Mouse (Mus musculus) cortical plate, adult 2 months (tissue): ENCODE data around the gene Rock2.

Experiments used
- CTCF ChIP-seq: fragments of 200-500 bp; IDR thresholded peaks from 2 replicates; pipeline ENCODE4 v1.5.1; 2011; ENCODE audit warnings: mild to moderate bottlenecking, control low read depth, low read length; ENCODE audit not compliant: insufficient read depth; ENCODE audit errors: extremely low read depth
- POLR2A ChIP-seq: fragments of 200-500 bp; IDR thresholded peaks from 2 replicates; pipeline ENCODE4 v1.6.1; 2011; ENCODE audit warnings: mild to moderate bottlenecking, low read length, control low read depth; ENCODE audit not compliant: insufficient read depth; ENCODE audit errors: extremely low read depth

DNA sequence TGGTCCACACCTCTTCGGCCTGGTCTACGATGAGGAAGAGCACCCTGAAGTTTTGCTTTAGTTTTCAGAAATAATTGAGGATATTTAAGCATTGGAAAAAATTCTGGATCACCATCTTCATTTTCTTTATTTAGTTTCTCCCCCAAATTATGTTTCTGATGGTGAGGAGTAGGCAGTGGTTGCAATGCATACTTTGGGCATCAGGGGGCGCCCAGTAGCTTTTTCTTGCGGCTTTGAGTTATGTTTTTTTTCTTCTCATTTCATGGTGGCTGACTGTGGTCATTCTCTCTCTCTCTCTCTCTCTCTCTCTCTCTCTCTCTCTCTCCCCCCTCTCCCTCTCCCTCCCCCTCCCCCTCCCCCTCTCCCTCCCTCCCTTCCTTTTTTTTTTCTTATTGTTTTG is 123.8 kb downstream of the Rock2 start:
- TF ChIP-seq CTCF: peak; percentile 75
- no peak for TF ChIP-seq POLR2A
